Mouse (Mus musculus): ENCODE measurements at regions not wholly inside any gene's neighbourhood (a gene's known extent, or its start where the extent isn't known, plus 50 kb on each side); places are given as distances from the start of the nearest gene placed in this dataset.

DNA sequence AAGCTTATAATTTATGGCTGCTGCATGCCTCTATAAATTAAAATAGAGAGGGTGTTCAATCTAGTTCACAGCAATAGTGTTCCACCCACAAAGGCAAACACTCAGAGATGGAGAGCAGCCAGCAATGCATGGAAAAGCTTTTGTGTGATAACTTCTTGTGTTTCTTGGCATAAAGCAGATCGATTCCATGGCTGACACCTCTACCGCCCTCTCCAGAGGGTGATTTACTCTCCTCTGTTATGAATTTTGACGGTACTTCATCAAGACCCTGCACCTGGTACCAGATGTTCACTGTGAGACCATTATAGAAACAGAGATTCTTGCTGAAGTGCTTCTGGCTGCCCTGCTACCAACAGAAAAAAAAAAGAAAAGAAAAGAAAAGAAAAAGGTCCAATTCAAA, 54.1 kb upstream of the Btc start:
- no peak for DNase-seq (ENCODE audit: low read depth)

DNA sequence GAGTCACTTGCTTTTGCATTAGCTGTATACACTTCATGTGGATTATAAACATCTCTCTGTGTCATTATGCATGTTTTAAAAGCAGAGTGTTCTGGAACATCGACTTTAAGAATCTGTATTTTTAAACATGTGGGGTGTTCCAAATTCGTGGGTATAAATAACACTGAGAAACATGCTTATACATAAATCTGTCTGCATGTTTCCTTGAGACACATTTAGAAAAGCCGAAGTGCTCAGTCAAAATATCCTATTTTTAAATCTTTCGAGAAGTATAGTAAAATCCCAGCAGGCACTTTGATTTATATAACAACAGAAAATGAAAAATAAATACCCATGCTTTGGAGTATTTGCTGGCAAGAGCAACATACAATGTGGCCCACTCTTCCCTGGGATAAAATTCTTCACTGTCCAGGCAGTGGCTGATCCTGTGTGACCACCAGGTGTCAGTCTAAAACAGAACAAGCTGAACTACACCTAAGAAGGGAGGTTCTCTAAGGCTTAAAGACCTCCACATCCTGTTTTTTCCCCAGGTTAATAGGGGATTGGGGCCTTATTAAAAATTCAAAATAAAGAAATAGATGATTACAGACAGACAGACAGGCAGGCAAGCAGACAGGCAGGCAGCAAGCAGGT, 52.4 kb upstream of the Parm1 start:
- peak; percentile 13 for DNase-seq (ENCODE audit: low read depth)
